Mouse (Mus musculus) layer of hippocampus, postnatal 10 days (tissue): Measurements from ENCODE around the gene Zfp422. TPM values are rescaled to one million over a fixed set of nuclear protein-coding genes. Genes with fewer than 3 reads are reported as not detected.
"Not testable (repeated sequence)": the region's sequence is repeated elsewhere in the genome, so short reads cannot be mapped to it uniquely, and the experiment has no call there.

Source experiments
- DNase-seq, 2 experiments: peaks; one replicate each; pipeline ENCODE4 v3.0.0; 2021; ENCODE audit warnings: low spot score in 2 of 2
- microRNA-seq, 2 experiments: library from miRNA; unstranded; fragments of <30 nt; microRNA quantifications; one replicate each; pipeline ENCODE4 v1.2.0; 2021
- total RNA-seq, 2 experiments: library from RNA; stranded (reverse); gene quantifications; 2 replicates each; pipeline ENCODE4 v1.2.3; 2021

Gene Zfp422
- total RNA-seq, 2 experiments from 2014 or later = 28.9 to 30.0 TPM

DNA sequence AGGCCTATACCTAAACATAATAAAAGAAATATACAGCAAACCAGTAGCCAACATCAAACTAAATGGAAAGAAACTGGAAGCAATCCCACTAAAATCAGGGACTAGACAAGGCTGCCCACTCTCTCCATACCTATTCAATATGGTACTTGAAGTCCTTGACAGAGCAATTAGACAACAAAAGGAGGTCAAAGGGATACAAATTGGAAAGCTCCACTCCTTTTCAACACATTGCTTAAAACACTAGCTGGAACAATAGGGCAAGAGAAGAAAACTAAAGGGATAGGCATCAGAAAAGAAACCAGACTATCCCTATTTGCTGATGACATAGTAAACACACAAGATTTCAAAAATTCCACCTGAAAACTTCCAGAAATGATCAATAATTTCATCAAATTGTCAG, 27.8 kb downstream of the Zfp422 start:
- not testable (repeated sequence) for DNase-seq

DNA sequence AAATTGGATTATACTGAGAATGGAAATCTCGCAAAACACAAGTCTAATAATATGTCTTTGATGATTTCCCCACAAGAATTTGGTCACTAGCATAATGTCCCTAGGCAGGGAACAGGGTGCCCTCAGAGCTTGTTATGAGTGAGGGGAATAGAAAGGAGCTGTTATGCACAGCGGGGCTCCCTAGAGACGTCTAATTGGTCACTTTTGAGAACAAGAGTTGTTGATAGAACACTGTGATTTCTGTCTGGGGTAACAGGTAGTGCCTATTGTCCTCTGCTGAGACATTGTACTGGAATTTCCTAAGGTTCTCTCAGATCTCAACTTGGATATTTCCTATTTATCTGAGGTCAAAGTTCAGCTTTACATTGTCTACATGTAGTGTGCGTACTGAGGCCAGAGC, 44.7 kb downstream of the Zfp422 start, which contains the start of gene Olfr215:
TSS of gene Olfr215 (minus strand) at position 101 of the 400 bp plus-strand sequence.
- no peak for DNase-seq

Small RNAs within 50 kb of the gene (microRNA-seq; reads per million reads assigned to microRNA genes)
- gene Mir7043 = 0 reads per million in 2 experiments

Other genes with a start within 250 kb of the Zfp422 start
- 1 to 10 TPM; 1.2 to 3.0 TPM for gene Alox5, start 167.8 kb downstream of the Zfp422 start, total RNA-seq
- not detected for gene Olfr211, start 139.9 kb downstream of the Zfp422 start, total RNA-seq
- gene Olfr212, start 122.5 kb downstream of the Zfp422 start, total RNA-seq = under 1 TPM in 1 of 2 experiments, not detected in 1; 0.16 TPM
- gene Olfr213, start 90.5 kb downstream of the Zfp422 start, total RNA-seq = not detected
- 1 to 10 TPM; 2.9 to 3.1 TPM for gene Gm5580, start 77.9 kb downstream of the Zfp422 start, total RNA-seq
- gene Olfr214, start 74.8 kb downstream of the Zfp422 start, total RNA-seq = not detected
- gene Olfr215, start 44.8 kb downstream of the Zfp422 start, total RNA-seq = not detected
- 1 to 10 TPM; 1.7 to 3.9 TPM for gene Depp1, start 21.6 kb upstream of the Zfp422 start, total RNA-seq
- gene Rassf4, start 45.0 kb upstream of the Zfp422 start, total RNA-seq = 1 to 10 TPM; 4.3 to 4.8 TPM
- gene Tmem72, start 87.9 kb upstream of the Zfp422 start, total RNA-seq = 1 to 10 TPM in 1 of 2 experiments, under 1 TPM in 1; 0.18 to 4.4 TPM